Mouse (Mus musculus) midbrain, embryonic 14.5 days (tissue): ENCODE data around the gene Tspear. TPM values are rescaled to one million over a fixed set of nuclear protein-coding genes. Genes with fewer than 3 reads are reported as not detected.

Experiments used
- microRNA counts: library from miRNA; unstranded; fragments of <30 nt; microRNA quantifications from one replicate; lab custom pipeline; 2016
- microRNA-seq: library from miRNA; unstranded; fragments of <30 nt; microRNA quantifications from one replicate; pipeline ENCODE4, GENCODE M21; 2016
- polyA plus RNA-seq: library from polyadenylated mRNA; unstranded; fragments of >200 nt; fragmentation: Nextera tagmentation; extraction: Ambion mirVana; gene quantifications from 2 replicates; pipeline ENCODE4 v1.2.1, GENCODE M21; 2014

Gene Tspear
- polyA plus RNA-seq, 1 experiment from 2014 or later, result 0.88 TPM

MicroRNAs encoded within 50 kb of the gene (microRNA counts, 519-probe panel; counts per million panel counts)
- microRNA mmu-miR-1930 (lab: Ali Mortazavi, UCI), result not detected

Small RNAs within 50 kb of the gene (microRNA-seq; reads per million reads assigned to microRNA genes)
- 21.0 reads per million, percentile 41 among the genes with 10 or more reads in this experiment for gene Mir1930

Other genes with a start within 250 kb of the Tspear start
- 37.4 and 41.2 TPM in 2 replicates for gene Fam207a, start 170.8 kb upstream of the Tspear start, polyA plus RNA-seq
- 0.49 and 0.91 TPM in 2 replicates for gene Itgb2, start 156.3 kb upstream of the Tspear start, polyA plus RNA-seq
- gene Pttg1ip, start 104.8 kb upstream of the Tspear start, polyA plus RNA-seq, result 52.1 and 71.8 TPM in 2 replicates
- gene Sumo3, start 80.5 kb upstream of the Tspear start, polyA plus RNA-seq, result 253 and 287 TPM in 2 replicates
- gene Gm49325, start 80.4 kb upstream of the Tspear start, polyA plus RNA-seq, result 16.3 TPM in 1 of 2 replicates, not detected in the other
- 55.6 and 66.6 TPM in 2 replicates for gene Ube2g2, start 64.3 kb upstream of the Tspear start, polyA plus RNA-seq
- gene Gm19402, start 4.2 kb downstream of the Tspear start, polyA plus RNA-seq, result not detected in 2 replicates
- not detected in 2 replicates for gene Gm9508, start 10.7 kb downstream of the Tspear start, polyA plus RNA-seq
- not detected in 2 replicates for gene Gm10272, start 20.1 kb downstream of the Tspear start, polyA plus RNA-seq
- gene Gm10024, start 24.9 kb downstream of the Tspear start, polyA plus RNA-seq, result not detected in 2 replicates
- not detected in 2 replicates for gene Gm10142, start 29.2 kb downstream of the Tspear start, polyA plus RNA-seq
- gene Krtap12-1, start 34.0 kb downstream of the Tspear start, polyA plus RNA-seq, result not detected in 2 replicates
- gene Gm10100, start 39.9 kb downstream of the Tspear start, polyA plus RNA-seq, result not detected in 2 replicates
- not detected in 2 replicates for gene Gm18596, start 56.1 kb downstream of the Tspear start, polyA plus RNA-seq
- not detected in 2 replicates for gene Gm9736, start 64.8 kb downstream of the Tspear start, polyA plus RNA-seq
- not detected in 2 replicates for gene Gm3233, start 73.1 kb downstream of the Tspear start, polyA plus RNA-seq
- gene Gm3238, start 84.8 kb downstream of the Tspear start, polyA plus RNA-seq, result not detected in 2 replicates
- not detected in 2 replicates for gene Gm7138, start 90.4 kb downstream of the Tspear start, polyA plus RNA-seq
- not detected in 2 replicates for gene Gm3250, start 96.0 kb downstream of the Tspear start, polyA plus RNA-seq
- gene Gm7137, start 101.6 kb downstream of the Tspear start, polyA plus RNA-seq, result not detected in 2 replicates
- gene Gm9639, start 108.5 kb downstream of the Tspear start, polyA plus RNA-seq, result not detected in 2 replicates
- gene Gm19668, start 112.6 kb downstream of the Tspear start, polyA plus RNA-seq, result not detected in 2 replicates
- gene Gm9507, start 125.3 kb downstream of the Tspear start, polyA plus RNA-seq, result not detected in 2 replicates
- gene Gm2696, start 128.1 kb downstream of the Tspear start, polyA plus RNA-seq, result not detected in 2 replicates
- not detected in 2 replicates for gene Krtap10-4, start 140.5 kb downstream of the Tspear start, polyA plus RNA-seq
- not detected in 2 replicates for gene Krtap10-10, start 149.4 kb downstream of the Tspear start, polyA plus RNA-seq
- not detected in 2 replicates for gene Gm36176, start 160.2 kb downstream of the Tspear start, polyA plus RNA-seq
- not detected in 2 replicates for gene Gm10318, start 166.3 kb downstream of the Tspear start, polyA plus RNA-seq
- not detected in 2 replicates for gene Gm3285, start 175.4 kb downstream of the Tspear start, polyA plus RNA-seq
- gene Lrrc3, start 216.0 kb downstream of the Tspear start, polyA plus RNA-seq, result 14.3 and 15.7 TPM in 2 replicates